Mouse (Mus musculus) gastrocnemius, postnatal 4 days (tissue): ENCODE measurements around the gene Olfr750. TPM values are rescaled to one million over a fixed set of nuclear protein-coding genes. Genes with fewer than 3 reads are reported as not detected.

ENCODE experiments used
- DNase-seq, 2 experiments: peaks; one replicate each; pipeline ENCODE4 v3.0.0; 2021 to 2022; ENCODE audit warnings: low spot score in 2 of 2, mixed read lengths in 2 of 2
- total RNA-seq, 2 experiments: library from RNA; stranded (reverse); gene quantifications; 2 replicates each; pipeline ENCODE4 v1.2.3; 2021

Gene Olfr750
- total RNA-seq, 2 experiments from 2014 or later = not detected

- DNase-seq = peak in 1 of 2 experiments; percentile 78
Measured at GRCm38 (mm10) chr14:51088166-51088969, 14.1 kb upstream of the Olfr750 start.

GRCm38 (mm10) chr14:51087762-51088161 lies 13.5 kb upstream of the Olfr750 start:
- no peak for DNase-seq

DNA sequence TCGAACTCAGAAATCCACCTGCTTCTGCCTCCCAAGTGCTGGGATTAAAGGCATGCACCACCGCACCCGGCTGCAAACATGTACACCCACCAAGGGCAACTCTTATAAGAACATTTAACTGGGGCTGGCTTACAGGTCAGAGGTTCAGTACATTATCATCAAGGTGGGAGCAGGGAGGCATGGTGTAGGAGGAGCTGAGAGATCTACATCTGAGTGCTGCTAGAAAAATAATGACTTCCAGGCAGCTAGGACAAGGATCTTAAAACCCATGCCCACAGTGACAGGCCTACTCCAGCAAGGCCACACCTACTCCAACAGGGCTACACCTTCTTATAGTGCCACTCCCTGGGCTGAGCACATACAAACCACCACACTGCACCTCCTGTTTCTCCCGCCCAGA lies 11.7 kb upstream of the Olfr750 start:
- no peak for DNase-seq

GRCm38 (mm10) chr14:51085086-51085485 lies 10.9 kb upstream of the Olfr750 start:
- no peak for DNase-seq

DNA sequence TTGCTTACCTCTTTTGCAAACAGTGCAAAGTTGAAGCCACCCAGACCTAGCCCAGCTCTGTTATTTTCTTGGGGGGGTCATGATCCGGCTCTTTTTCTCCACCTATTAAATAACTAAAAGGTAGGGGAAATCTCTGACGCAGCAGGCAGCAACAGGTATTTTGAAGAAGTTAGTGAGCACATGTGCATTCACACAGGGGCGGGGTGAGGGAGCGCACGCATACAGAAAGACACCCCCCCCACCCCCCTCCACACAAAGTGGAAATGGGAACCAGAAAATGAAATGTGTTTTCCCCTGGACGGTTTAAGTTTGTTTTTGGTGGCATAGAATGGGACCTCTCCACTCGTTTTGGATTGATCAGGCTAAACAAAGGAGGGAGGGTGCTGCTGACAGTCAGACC lies 9.6 kb upstream of the Olfr750 start:
- DNase-seq = no peak

- no peak for DNase-seq
Measured at GRCm38 (mm10) chr14:51082599-51083581, 8.7 kb upstream of the Olfr750 start.

DNA sequence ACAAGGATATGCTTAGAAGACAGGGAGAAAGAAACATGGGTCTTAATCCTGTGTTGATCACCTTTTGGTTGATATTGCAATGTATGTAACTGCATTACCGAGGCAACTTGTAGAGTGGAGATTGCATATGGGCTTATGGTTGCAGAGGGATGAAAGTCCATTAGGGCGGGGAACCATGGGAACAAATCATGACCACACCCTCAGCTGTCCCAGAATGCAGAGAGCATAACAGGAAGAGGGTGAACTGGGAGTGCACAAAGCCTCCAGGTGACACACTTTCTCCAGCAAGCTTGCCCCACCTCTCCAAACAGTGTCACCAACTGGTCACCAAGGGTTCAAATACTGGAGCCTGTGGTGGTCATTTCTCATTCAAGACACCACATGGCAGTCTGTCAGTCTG lies 6.8 kb upstream of the Olfr750 start:
- no peak for DNase-seq

DNA sequence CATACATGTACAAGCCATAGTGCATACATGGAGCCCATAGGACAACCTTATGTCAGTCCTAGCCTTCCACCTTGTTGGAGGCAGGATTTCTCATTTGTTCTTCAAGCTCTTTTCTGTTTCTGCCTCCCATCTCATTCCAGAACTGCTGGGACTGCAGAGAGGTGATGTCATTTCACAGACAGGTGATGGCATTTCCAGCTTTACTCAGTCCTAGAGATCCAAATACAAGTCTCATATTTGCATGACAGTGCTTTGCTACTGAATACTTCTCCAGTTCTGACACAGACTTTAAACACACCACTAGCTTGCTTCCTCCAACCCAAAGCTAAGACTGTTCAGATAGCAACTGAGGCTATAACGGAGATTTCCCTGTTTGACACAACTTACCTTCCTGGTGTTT lies 4.9 kb upstream of the Olfr750 start:
- DNase-seq = no peak

DNA sequence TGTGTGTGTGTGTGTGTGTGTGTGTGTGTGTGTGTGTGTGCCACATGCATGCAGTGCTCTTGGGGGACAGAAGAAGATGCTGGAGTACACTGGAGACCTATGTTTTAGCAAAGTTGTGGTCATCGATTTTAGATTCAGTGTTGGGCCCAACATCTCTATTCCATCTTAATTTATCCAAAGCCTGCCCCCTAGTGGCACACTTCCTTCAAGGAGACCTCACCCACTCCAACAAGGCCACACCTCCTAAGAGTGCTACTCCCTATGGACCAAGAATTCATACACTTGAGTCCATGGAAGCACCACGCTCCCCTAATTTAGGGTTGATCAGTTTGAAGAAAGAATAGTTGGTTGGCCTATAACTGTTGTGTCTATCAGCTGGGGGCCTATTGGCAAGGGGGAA lies 4.6 kb downstream of the Olfr750 start:
- no peak for DNase-seq

- no peak for DNase-seq
Measured at GRCm38 (mm10) chr14:51068956-51069355, 5.3 kb downstream of the Olfr750 start.

DNA sequence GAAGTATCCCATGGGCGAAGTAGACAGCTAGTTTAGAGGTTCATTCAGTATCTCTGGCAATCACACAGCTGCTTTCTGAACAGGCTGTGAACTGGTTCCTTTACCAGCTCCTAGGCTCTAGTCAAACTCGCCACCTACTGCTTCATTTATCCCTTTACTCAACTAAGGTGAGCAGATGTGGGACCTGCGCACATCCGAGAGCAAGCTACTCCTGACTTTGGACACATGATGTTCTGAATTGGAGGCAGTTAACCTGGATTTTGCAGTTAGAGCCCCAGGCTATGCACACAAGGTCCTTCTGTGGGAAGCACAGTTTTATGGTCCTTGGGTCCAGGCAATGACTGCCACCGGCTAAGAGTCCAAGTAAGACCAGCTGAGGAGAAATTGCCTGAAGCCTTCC lies 13.5 kb downstream of the Olfr750 start:
- DNase-seq = no peak

- no peak for DNase-seq
Measured at GRCm38 (mm10) chr14:51057401-51057831, 16.8 kb downstream of the Olfr750 start, which contains the start of gene Rnase12. Gene Rnase12 (minus strand): TSS chr14:51057661.

GRCm38 (mm10) chr14:51054243-51055237 lies 19.7 kb downstream of the Olfr750 start:
- no peak for DNase-seq

DNA sequence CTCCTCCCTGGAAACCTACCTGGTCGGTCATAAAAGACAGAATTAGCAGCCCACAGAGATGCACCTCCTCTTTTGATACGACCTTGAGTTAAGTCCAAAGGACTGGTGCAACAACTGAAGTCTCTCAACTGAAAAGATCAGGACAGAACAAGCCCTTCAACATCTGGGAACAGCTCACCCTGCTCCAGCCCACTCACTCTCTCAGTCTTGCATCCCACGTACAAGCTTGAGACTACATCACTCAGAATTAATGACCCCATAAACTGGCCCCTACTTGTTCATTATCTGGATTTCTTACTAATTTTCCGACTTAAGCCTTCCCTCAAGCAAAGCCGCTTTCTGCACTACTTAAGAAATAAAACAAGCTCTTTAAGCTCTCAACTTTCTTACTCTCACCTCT lies 21.1 kb downstream of the Olfr750 start:
- DNase-seq = no peak

- no peak for DNase-seq
Measured at GRCm38 (mm10) chr14:51051941-51052340, 22.3 kb downstream of the Olfr750 start.

GRCm38 (mm10) chr14:51050063-51050462 lies 24.2 kb downstream of the Olfr750 start, which contains the start of gene Rnase11:
Gene Rnase11 (minus strand): TSS chr14:51050163.
- DNase-seq = no peak

GRCm38 (mm10) chr14:51047846-51048245 lies 26.4 kb downstream of the Olfr750 start:
- DNase-seq = no peak

GRCm38 (mm10) chr14:51041769-51042168 lies 32.5 kb downstream of the Olfr750 start, which contains the start of gene Rnase9:
Gene Rnase9 (minus strand): TSS chr14:51041869.
- DNase-seq = no peak

- DNase-seq = no peak
Measured at GRCm38 (mm10) chr14:51036214-51036613, 38.0 kb downstream of the Olfr750 start.

DNA sequence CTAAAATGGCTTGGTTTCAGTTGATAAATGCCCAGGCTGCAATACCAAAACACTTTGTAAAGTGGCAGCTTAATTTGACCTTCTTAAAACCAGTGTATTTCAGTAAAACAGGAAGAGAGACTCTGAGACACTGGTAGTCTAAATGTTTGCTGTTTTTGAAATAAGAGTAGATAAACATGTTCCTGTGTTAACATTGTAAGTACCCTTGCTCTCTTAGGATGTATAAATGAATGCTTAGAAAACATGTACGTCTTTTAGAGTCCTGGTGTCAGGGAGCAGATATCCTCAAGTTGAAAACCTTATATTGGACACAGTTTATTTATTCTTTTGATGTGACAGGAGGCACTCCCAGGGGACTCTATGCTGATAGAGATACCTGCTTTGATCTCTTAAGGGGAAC lies 39.0 kb downstream of the Olfr750 start:
- DNase-seq = no peak
